ENCODE assay signal across 12 mouse cellular contexts in genomic region chr11:117343800-117344199, GRCm38 (mm10).
DNase-seq lines count a peak whose midpoint lies in the region; ATAC-seq and TF ChIP-seq lines count a peak whose summit lies in the region.
"Had no signal": no experiment of that assay in that cellular context is flagged by ENCODE, and none has a peak within 500 bp of the region (broad histone marks: within the 10 kb centered on the region; RNA-seq: fewer than 3 reads in every experiment).

No protein-coding gene starts in this region.

- DNase-seq in heart, postnatal 4 days: no peak
- no peak for DNase-seq in Patski (ENCODE audit: low read depth, low spot score)
- no peak for DNase-seq in layer of hippocampus, adult 18-20 months (ENCODE audit: low spot score in 2 of 2)
- DNase-seq in frontal cortex, postnatal 36 days (ENCODE audit: low spot score in 2 of 2): no peak
- DNase-seq in thymus, postnatal 0 days (ENCODE audit: low spot score): no peak
- DNase-seq: heart, adult 2 months; kidney, postnatal 4 days; thymus, adult 2 months had no signal

- no peaks in the 10 kb centered on the region for H3K9me3 ChIP-seq in heart, embryonic 15.5 days (replicated peaks)
- H3K9me3 ChIP-seq in embryonic facial prominence, embryonic 15.5 days (replicated peaks): no peaks in the 10 kb centered on the region
- no peaks in the 10 kb centered on the region for H3K9me3 ChIP-seq in limb, embryonic 13.5 days

- H3K9ac ChIP-seq in heart, embryonic 15.5 days: no peak overlapping the region
- H3K9ac ChIP-seq in embryonic facial prominence, embryonic 15.5 days: no peak overlapping the region
- no peak overlapping the region; the same call in 1 of the 2 replicates for H3K9ac ChIP-seq in limb, embryonic 13.5 days

- H3K4me3 ChIP-seq in heart, embryonic 15.5 days: no peak overlapping the region
- H3K4me3 ChIP-seq in embryonic facial prominence, embryonic 15.5 days (replicated peaks): no peak overlapping the region
- no peak overlapping the region for H3K4me3 ChIP-seq in limb, embryonic 13.5 days
- H3K4me3 ChIP-seq: heart, adult 2 months had no signal

- peak overlapping the region; percentile 72; the same call in 1 of the 2 replicates for H3K27ac ChIP-seq in heart, embryonic 15.5 days
- H3K27ac ChIP-seq in embryonic facial prominence, embryonic 15.5 days (replicated peaks): peak overlapping the region; percentile 88
- peak overlapping the region; percentile 90; the same call in 1 of the 2 replicates for H3K27ac ChIP-seq in limb, embryonic 13.5 days
- H3K27ac ChIP-seq: heart, adult 2 months had no signal

- H3K4me2 ChIP-seq in heart, embryonic 15.5 days: no peak overlapping the region
- no peak overlapping the region for H3K4me2 ChIP-seq in embryonic facial prominence, embryonic 15.5 days (replicated peaks)
- no peak overlapping the region for H3K4me2 ChIP-seq in limb, embryonic 13.5 days (replicated peaks)

- in situ Hi-C loops in Patski (cut with MboI; ENCODE audit: low pct_unique_long_range_greater_than_20kb): no loop called here

- no peak for TF ChIP-seq CTCF in Patski (IDR thresholded peaks at IDR 0.05)

- no peaks in the 10 kb centered on the region for H3K36me3 ChIP-seq in heart, embryonic 15.5 days
- H3K36me3 ChIP-seq in embryonic facial prominence, embryonic 15.5 days: no peaks in the 10 kb centered on the region
- peaks cover 9% of the 10 kb centered on the region; the same call in 1 of the 2 replicates for H3K36me3 ChIP-seq in limb, embryonic 13.5 days

- CTCF ChIA-PET in Patski (lab: Charles Lee): interaction anchor here (1.2 to 1.6 kb wide), 2 partner anchors 14 to 31 kb away, joined by 3 to 4 read pairs; no protein-coding TSS in a partner anchor

- ATAC-seq in heart, embryonic 15.5 days (replicated peaks; ENCODE audit: insufficient number of reproducible peaks, insufficient read depth, low FRiP score, low read depth): no peak
- ATAC-seq in Patski: peak; percentile 49
- ATAC-seq in embryonic facial prominence, embryonic 15.5 days (ENCODE audit: insufficient number of reproducible peaks, low FRiP score, low TSS enrichment, low read depth): no peak
- ATAC-seq in limb, embryonic 13.5 days (ENCODE audit: low FRiP score, low read depth): no peak

- 77% methylated on average over 5 of the region's 5 CpGs for WGBS in heart, embryonic 15.5 days
- WGBS in embryonic facial prominence, embryonic 15.5 days: 82% methylated on average over 5 of the region's 5 CpGs
- 82% methylated on average over 5 of the region's 5 CpGs for WGBS in limb, embryonic 13.5 days

- no peaks in the 10 kb centered on the region for H3K27me3 ChIP-seq in heart, embryonic 15.5 days
- no peaks in the 10 kb centered on the region for H3K27me3 ChIP-seq in Patski
- no peaks in the 10 kb centered on the region for H3K27me3 ChIP-seq in embryonic facial prominence, embryonic 15.5 days
- no peaks in the 10 kb centered on the region for H3K27me3 ChIP-seq in limb, embryonic 13.5 days
- H3K27me3 ChIP-seq: CH12.LX had no signal

- peaks cover 86% of the 10 kb centered on the region for H3K4me1 ChIP-seq in heart, embryonic 15.5 days (replicated peaks)
- H3K4me1 ChIP-seq in embryonic facial prominence, embryonic 15.5 days: peaks cover 94% of the 10 kb centered on the region
- peaks cover 98% of the 10 kb centered on the region for H3K4me1 ChIP-seq in limb, embryonic 13.5 days

- POLR2A ChIA-PET in Patski (lab: Charles Lee): interaction anchor here (1.0 kb wide), 1 partner anchor 14 kb away, joined by 3 read pairs; no protein-coding TSS in a partner anchor
